Mouse (Mus musculus) heart, embryonic 13.5 days (tissue): ENCODE measurements around the gene Vti1a. TPM values are rescaled to one million over a fixed set of nuclear protein-coding genes. Genes with fewer than 3 reads are reported as not detected.

ENCODE experiments used
- ATAC-seq: fragments of 200-750 bp; cut with Nextera tagmentation; 2 replicates; pipeline ENCODE4 v1.8.0; 2017; ENCODE audit warnings: moderate TSS enrichment; ENCODE audit not compliant: insufficient number of reproducible peaks, low FRiP score, low TSS enrichment; ENCODE audit errors: extremely low read depth
- H3K27ac ChIP-seq: fragments of 300-500 bp; sonication (generic); replicated peaks from 2 replicates; pipeline ENCODE4 v1.5.1; 2015; ENCODE audit warnings: moderate library complexity, mild to moderate bottlenecking, inconsistent platforms
- H3K27me3 ChIP-seq: fragments of 300-500 bp; sonication (generic); replicated peaks from 2 replicates; pipeline ENCODE4 v1.6.1; 2015; ENCODE audit warnings: mild to moderate bottlenecking, inconsistent platforms
- H3K36me3 ChIP-seq: fragments of 300-500 bp; sonication (generic); 2 replicates; pipeline ENCODE4 v1.6.1; 2015; ENCODE audit warnings: mild to moderate bottlenecking, inconsistent platforms
- H3K4me1 ChIP-seq: fragments of 300-500 bp; sonication (generic); 2 replicates; pipeline ENCODE4 v1.6.1; 2015; ENCODE audit warnings: inconsistent platforms
- H3K4me2 ChIP-seq: fragments of 300-500 bp; sonication (generic); 2 replicates; pipeline ENCODE4 v1.6.1; 2015; ENCODE audit warnings: inconsistent platforms, mild to moderate bottlenecking, moderate library complexity
- H3K4me3 ChIP-seq: fragments of 300-500 bp; sonication (generic); 2 replicates; pipeline ENCODE4 v1.5.1; 2015; ENCODE audit warnings: moderate library complexity, mild to moderate bottlenecking, inconsistent platforms
- H3K9ac ChIP-seq: fragments of 300-500 bp; sonication (generic); 2 replicates; pipeline ENCODE4 v1.6.1; 2015; ENCODE audit warnings: inconsistent platforms, mild to moderate bottlenecking, moderate library complexity
- H3K9me3 ChIP-seq: fragments of 300-500 bp; sonication (generic); 2 replicates; pipeline ENCODE4 v1.6.1; 2016; ENCODE audit warnings: inconsistent platforms
- WGBS: fragments of 180-500 bp; shearing (Covaris S2); methylation state at CpG from one replicate; pipeline ENCODE4 v1.1.7; 2015; ENCODE audit warnings: mixed read lengths; 5-methylcytosine and 5-hydroxymethylcytosine counted together
- polyA plus RNA-seq: library from polyadenylated mRNA; unstranded; fragments of >200 nt; fragmentation: Nextera tagmentation; extraction: Ambion mirVana; gene quantifications from 2 replicates; pipeline ENCODE4 v1.2.1, GENCODE M21; 2015

The Vti1a gene
- polyA plus RNA-seq, 1 experiment from 2014 or later: 14.7 TPM

DNA sequence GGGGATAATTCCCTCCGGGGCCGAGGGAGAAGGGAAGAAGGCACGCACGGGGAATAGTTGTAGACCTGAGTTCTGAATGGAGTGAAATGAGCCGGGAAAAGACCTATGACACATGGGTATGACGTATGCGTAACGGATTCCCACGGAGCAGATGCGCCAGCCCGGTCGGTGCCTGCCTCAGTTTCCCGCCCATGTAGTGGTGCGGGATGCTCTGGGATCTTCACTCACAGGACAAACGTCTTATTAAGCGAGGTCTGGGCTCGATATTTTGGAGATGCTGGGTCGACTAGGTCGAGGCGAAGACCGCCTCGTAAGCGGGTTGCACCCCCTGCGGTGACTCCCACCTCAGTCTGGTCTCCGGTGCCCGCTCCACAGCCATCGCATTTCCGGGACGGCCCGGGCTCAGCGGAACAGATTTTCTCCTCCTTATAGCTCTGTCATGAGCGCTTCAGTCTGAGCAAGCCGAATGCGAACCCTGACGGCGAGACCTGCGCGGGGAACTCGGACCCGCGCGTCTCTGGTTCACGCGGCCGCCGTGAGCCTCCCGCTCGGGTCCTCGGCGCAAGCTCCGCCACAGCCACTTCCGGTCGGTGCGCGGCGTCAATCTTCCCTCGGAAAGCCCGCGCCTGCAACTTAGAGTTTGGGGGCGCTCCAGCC lies 515 bp upstream of the Vti1a start, which contains the start of gene Zdhhc6:
TSS of gene Zdhhc6 (minus strand) at position 581 of the 657 bp plus-strand sequence.
- peak within 1 kb of the TSS; percentile 93 for H3K9ac ChIP-seq
- peak within 1 kb of the TSS; percentile 88 for H3K27ac ChIP-seq
- peaks cover 25% of the 10 kb centered on the region for H3K36me3 ChIP-seq
- no peaks in the 10 kb centered on the region for H3K9me3 ChIP-seq
- under 1% methylated on average over 59 of the region's 60 CpGs for WGBS
- H3K4me1 ChIP-seq: peaks cover 41% of the 10 kb centered on the region
- 0 out of 2 replicates have a peak, but pooled peaks have one; percentile 25 for ATAC-seq
- peak within 1 kb of the TSS; percentile 82 for H3K4me3 ChIP-seq
- peak within 1 kb of the TSS; percentile 90 for H3K4me2 ChIP-seq
- no peaks in the 10 kb centered on the region for H3K27me3 ChIP-seq

DNA sequence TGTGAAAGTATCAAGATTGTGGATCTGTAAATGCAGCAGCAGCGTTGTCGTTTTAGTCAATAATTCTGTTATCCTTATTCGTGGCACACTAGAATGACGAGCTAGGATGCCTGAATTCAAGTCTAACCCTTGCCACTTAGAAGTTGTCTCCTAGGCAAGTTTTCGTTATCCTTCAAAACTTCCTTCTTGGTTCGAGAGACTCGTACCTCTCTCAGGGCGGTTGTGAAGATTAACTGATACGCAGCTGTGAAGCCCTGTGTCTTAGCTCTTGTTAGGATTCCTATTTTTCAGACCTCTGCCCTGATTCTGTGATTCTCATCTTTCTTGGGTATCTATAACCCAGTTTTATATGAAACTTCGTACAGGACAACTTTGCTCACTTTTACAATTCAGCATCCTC lies 806 bp downstream of the Vti1a start:
- no peak for ATAC-seq
- Histone ChIP-seq H3K36me3 (peaks cover 12% of the 10 kb centered on the region), H3K9ac (peak overlapping the region; percentile 93), H3K4me1 (peaks cover 41% of the 10 kb centered on the region), H3K27me3 (no peaks in the 10 kb centered on the region), H3K9me3 (no peaks in the 10 kb centered on the region), H3K4me2 (peak overlapping the region; percentile 90), H3K27ac (no peak overlapping the region), H3K4me3 (peak overlapping the region; percentile 82)
- WGBS: 40% methylated on average over 10 of the region's 10 CpGs

DNA sequence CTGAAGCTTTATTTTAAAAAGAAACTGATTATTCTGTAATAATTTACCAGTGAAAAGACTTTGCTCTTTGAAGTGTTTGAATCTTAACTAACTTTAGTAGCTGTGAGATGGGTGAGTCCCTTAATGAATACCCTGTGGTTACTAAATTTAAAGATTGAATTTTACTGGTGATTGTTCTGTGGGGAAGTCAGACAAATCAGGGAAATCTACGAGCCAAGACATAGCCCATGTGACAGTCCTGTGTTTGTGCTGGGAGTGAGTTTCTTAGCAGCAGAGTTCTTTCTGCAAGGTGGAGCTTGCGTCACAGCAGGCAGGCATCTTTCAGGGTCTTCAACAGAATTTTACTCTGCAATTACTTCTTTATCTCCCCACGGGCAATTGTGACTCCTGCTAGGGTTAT lies 2.9 kb downstream of the Vti1a start:
- WGBS: 52% methylated on average over 3 of the region's 3 CpGs
- Histone ChIP-seq H3K4me2 (no peak overlapping the region), H3K9ac (no peak overlapping the region), H3K36me3 (peaks cover 19% of the 10 kb centered on the region), H3K4me3 (no peak overlapping the region), H3K27me3 (no peaks in the 10 kb centered on the region), H3K4me1 (peaks cover 32% of the 10 kb centered on the region), H3K27ac (no peak overlapping the region), H3K9me3 (no peaks in the 10 kb centered on the region)
- ATAC-seq: no peak

DNA sequence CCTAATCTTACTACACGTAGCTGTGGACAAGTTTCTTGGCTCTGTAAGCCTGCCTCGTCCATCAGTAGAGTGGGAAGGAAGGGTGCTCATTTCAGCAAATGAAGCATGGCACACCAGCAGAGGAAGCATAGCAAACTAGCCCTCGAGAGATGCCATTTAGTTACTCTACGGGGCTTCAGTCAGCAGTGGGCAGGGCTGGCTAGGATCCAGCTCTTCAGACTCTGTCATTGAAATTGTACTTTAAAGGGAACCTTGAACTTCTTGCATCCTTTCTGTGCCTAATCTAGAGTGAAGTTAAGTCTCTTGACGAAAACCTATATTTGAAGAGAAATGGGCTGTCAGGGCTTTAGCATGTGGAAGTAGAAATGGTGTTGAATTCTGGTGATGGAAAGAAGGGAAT lies 3.4 kb downstream of the Vti1a start:
- H3K9ac ChIP-seq: no peak overlapping the region
- no peak overlapping the region for H3K4me3 ChIP-seq
- peaks cover 22% of the 10 kb centered on the region for H3K36me3 ChIP-seq
- H3K27ac ChIP-seq: no peak overlapping the region
- WGBS: 48% methylated on average over 5 of the region's 5 CpGs
- no peak overlapping the region for H3K4me2 ChIP-seq
- no peaks in the 10 kb centered on the region for H3K27me3 ChIP-seq
- H3K9me3 ChIP-seq: no peaks in the 10 kb centered on the region
- H3K4me1 ChIP-seq: peaks cover 27% of the 10 kb centered on the region
- ATAC-seq: no peak

DNA sequence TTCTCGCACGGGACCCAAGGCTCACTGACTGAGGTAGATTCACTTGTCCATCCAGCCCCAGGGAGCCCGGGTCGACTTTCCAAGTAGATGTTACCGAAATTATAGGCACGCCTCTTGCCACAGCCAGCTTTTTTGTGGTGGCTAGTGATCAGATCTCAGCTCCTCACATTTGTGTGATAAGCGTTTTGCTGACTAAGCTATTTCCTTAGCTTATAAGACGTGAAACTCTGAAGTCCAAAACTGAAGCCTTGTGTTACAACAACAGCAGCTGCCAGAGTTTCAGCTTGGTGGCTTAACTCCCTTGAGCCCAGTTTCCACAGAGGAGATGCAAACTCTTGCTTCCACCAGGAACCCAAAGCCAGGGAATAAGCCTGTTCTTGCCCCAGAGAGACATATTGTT lies 6.5 kb downstream of the Vti1a start:
- H3K36me3 ChIP-seq: peaks cover 27% of the 10 kb centered on the region
- 90% methylated on average over 8 of the region's 8 CpGs for WGBS
- no peak for ATAC-seq

DNA sequence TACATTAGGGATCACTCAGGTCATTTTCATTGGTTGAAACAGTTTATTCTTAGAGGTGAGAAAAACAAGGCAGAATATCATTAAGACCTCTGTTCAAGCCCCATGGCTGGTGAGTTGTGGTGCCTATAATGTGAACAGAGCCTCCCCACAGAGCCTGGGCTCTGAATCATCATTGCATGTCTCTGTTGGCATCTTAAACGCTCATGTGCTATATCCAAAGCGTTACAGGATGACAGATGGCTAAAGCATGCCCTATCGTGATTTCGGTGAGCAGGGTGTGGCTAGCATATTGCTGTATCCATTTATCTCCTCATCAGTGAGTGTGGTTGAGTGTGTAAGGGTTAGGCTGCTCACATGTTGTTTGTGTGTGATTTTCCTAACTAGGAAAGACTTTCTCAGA lies 11.4 kb downstream of the Vti1a start:
- H3K9ac ChIP-seq: no peak overlapping the region
- H3K27me3 ChIP-seq: no peaks in the 10 kb centered on the region
- 84% methylated on average over 4 of the region's 4 CpGs for WGBS
- H3K36me3 ChIP-seq: peaks cover 61% of the 10 kb centered on the region
- no peak overlapping the region for H3K4me3 ChIP-seq
- peaks cover 11% of the 10 kb centered on the region for H3K4me1 ChIP-seq
- H3K4me2 ChIP-seq: no peak overlapping the region
- ATAC-seq: no peak
- no peaks in the 10 kb centered on the region for H3K9me3 ChIP-seq
- no peak overlapping the region for H3K27ac ChIP-seq

More for the DNA sequence above, 6.5 kb downstream of the Vti1a start:
- Histone ChIP-seq H3K9ac (no peak overlapping the region), H3K27me3 (no peaks in the 10 kb centered on the region), H3K4me3 (no peak overlapping the region), H3K27ac (no peak overlapping the region), H3K9me3 (no peaks in the 10 kb centered on the region), H3K4me1 (peaks cover 8% of the 10 kb centered on the region), H3K4me2 (no peak overlapping the region)

DNA sequence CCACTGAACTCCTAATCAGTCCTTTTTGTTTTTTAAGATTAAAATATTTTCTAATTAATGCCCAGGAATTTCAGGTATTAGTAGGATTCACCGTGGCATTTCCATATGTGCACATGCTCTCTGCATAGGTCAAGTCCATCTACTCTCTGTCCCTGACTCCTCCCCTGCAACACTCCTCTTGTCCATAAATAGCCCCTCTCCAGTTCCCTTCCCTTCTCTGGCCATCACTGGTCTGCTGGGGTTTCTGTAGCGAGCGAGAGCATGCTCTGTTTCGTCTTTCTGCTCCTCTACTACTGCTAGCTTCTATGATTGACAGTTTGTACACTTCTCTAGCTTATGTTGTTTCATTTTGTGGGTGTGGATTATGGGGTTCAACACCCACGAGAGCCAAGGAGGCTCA lies 15.7 kb downstream of the Vti1a start:
- H3K27ac ChIP-seq: peak overlapping the region; percentile 67
- H3K4me2 ChIP-seq: peak overlapping the region; percentile 28
- peaks cover 41% of the 10 kb centered on the region for H3K36me3 ChIP-seq
- no peaks in the 10 kb centered on the region for H3K27me3 ChIP-seq
- peaks cover 11% of the 10 kb centered on the region for H3K4me1 ChIP-seq
- 58% methylated on average over 5 of the region's 5 CpGs for WGBS
- H3K9me3 ChIP-seq: no peaks in the 10 kb centered on the region
- no peak overlapping the region; the same call in 1 of the 2 replicates for H3K9ac ChIP-seq
- ATAC-seq: no peak
- H3K4me3 ChIP-seq: no peak overlapping the region

DNA sequence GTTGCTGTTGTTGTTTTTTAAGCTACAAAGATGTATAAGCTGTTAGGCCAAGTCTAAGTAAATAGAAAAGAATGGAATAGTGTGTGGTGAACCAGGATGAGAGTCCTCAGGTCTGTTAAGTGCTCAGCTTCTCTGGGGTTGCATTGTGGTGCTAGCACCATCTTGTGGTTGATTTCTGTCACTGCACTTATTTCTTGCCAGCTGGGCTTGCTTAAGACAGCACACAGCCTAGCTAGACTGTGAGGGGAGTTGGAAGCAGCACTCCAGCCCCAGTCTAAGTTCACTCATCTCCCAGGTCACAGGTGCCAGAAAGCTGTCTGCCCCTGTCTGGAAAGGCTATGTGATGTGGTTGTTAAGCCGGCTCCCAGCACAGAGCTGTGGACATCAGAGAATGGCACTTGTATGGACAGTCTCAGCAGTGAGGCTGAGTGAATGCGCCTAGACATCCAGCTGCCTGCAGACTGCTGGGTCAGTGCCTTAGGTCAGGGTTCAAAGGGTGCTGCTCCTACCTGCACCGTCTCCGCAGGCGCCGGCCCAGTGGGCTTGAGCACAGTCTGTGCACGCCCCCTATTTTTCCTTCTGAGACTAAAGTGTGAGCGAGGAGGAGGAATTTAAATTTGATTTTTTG lies 16.7 kb downstream of the Vti1a start:
- no peak overlapping the region for H3K9ac ChIP-seq
- H3K9me3 ChIP-seq: no peaks in the 10 kb centered on the region
- H3K4me2 ChIP-seq: no peak overlapping the region
- WGBS: 87% methylated on average over 8 of the region's 8 CpGs
- H3K27me3 ChIP-seq: no peaks in the 10 kb centered on the region
- H3K27ac ChIP-seq: no peak overlapping the region
- peaks cover 41% of the 10 kb centered on the region for H3K36me3 ChIP-seq
- H3K4me3 ChIP-seq: no peak overlapping the region
- no peak for ATAC-seq
- peaks cover 11% of the 10 kb centered on the region for H3K4me1 ChIP-seq

DNA sequence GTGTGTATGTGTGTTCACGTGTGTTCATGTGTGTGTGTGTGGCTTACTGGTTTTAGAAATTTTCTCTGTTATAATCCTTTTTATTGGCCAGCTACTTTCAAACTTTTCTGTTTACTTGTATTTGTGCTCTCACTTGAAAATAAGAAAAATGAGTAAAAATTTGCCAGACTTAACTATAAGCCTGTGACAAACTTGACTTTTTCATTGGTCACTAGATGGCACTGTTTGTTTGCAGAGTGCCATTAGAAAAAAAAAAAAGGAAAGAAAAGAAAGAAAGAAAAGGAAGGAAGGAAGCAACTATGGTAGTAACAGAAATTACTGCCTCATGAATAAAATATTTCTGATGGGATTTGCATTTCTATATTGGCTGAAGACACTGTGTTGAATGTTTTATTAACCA lies 19.8 kb downstream of the Vti1a start:
- WGBS: 91% methylated on average over 1 of the region's 1 CpGs
- H3K4me1 ChIP-seq: peaks cover 11% of the 10 kb centered on the region
- H3K4me3 ChIP-seq: no peak overlapping the region
- ATAC-seq: no peak
- H3K27ac ChIP-seq: no peak overlapping the region
- H3K9ac ChIP-seq: no peak overlapping the region
- peaks cover 15% of the 10 kb centered on the region; the same call in 1 of the 2 replicates for H3K36me3 ChIP-seq
- H3K27me3 ChIP-seq: no peaks in the 10 kb centered on the region
- no peak overlapping the region for H3K4me2 ChIP-seq
- no peaks in the 10 kb centered on the region for H3K9me3 ChIP-seq

DNA sequence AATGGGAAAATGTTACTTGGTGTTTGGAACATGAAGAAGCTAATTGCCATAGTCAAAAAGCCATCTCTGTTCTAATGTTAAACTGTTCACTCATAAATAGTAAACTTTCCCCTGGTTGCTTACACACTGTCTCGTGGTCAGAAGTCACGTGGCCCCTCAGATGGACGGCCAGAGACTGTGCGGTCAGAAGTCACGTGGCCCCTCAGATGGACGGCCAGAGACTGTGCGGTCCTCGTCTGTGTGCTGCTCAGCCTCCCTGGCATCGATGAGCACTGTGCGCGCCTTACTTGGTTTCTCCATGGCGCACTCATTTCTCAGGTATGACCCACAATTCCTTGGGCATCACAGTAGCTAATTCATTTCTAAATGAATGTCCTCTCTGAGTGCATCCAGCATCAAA lies 20.3 kb downstream of the Vti1a start:
- Histone ChIP-seq H3K27ac (no peak overlapping the region), H3K4me3 (no peak overlapping the region), H3K27me3 (no peaks in the 10 kb centered on the region), H3K36me3 (peaks cover 9% of the 10 kb centered on the region; the same call in 1 of the 2 replicates), H3K9ac (no peak overlapping the region), H3K4me1 (peaks cover 10% of the 10 kb centered on the region), H3K9me3 (no peaks in the 10 kb centered on the region), H3K4me2 (no peak overlapping the region)
- 85% methylated on average over 12 of the region's 12 CpGs for WGBS
- ATAC-seq: no peak

DNA sequence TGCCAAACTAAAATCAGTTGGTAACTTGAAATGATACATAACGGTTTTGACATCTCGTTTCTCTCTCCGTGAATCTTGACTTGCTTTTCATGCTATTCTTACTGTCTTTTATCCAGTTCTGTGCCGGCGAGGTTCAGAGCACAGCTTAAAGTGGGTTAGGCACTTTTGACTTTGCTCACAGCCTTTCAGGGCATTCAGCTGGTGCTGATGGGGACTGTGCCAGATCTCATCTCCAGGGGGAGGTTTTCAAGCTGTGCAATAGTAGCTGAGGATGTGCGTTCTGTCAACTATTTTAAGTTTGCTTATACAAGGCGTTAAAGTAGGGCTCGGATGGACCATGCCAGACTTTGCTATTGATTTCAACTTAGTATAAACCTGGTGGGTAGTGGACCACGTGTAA lies 21.0 kb downstream of the Vti1a start:
- Histone ChIP-seq H3K27ac (no peak overlapping the region), H3K27me3 (no peaks in the 10 kb centered on the region), H3K9me3 (no peaks in the 10 kb centered on the region), H3K4me1 (peaks cover 9% of the 10 kb centered on the region), H3K9ac (no peak overlapping the region), H3K4me3 (no peak overlapping the region), H3K36me3 (0 out of 2 replicates have a peak, but pooled peaks cover 5% of the 10 kb centered on the region), H3K4me2 (no peak overlapping the region)
- 83% methylated on average over 9 of the region's 9 CpGs for WGBS
- ATAC-seq: no peak

DNA sequence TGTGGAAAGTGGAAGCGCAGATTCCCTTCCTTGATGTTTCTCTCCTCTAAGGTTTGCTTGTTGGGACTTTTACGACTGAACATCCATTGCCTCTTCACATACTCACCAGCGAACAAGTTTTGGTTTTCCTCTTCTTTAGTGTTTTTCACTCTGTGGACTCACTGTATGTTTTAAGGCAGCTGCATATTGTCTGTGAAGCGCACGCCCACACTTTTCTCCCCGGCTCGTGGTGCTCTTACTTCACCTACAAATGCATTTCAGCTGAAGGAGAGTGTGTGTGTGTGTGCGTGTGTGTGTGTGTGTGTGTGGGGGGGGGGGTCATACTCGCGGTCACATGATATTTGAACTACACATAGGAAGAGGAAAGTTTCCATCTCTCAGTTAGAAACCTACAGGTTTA lies 21.6 kb downstream of the Vti1a start:
- peaks cover 5% of the 10 kb centered on the region for H3K4me1 ChIP-seq
- no peaks in the 10 kb centered on the region for H3K27me3 ChIP-seq
- no peak overlapping the region for H3K9ac ChIP-seq
- H3K36me3 ChIP-seq: peaks cover 5% of the 10 kb centered on the region; the same call in 1 of the 2 replicates
- H3K9me3 ChIP-seq: no peaks in the 10 kb centered on the region
- H3K4me2 ChIP-seq: no peak overlapping the region
- 87% methylated on average over 10 of the region's 10 CpGs for WGBS
- H3K4me3 ChIP-seq: no peak overlapping the region
- no peak for ATAC-seq
- no peak overlapping the region for H3K27ac ChIP-seq
